Mouse (Mus musculus) CD4-positive, CD25-positive, alpha-beta regulatory T cell, adult 4 months (primary cell): ENCODE measurements around the gene Cyp4v3. TPM values are rescaled to one million over a fixed set of nuclear protein-coding genes. Genes with fewer than 3 reads are reported as not detected.

Source experiments
- polyA plus RNA-seq, 2 experiments: library from polyadenylated mRNA; unstranded; fragments of 100-300 nt; shearing (Covaris generic); gene quantifications; one replicate each; pipeline ENCODE4 v1.2.1; 2017

The Cyp4v3 gene
- polyA plus RNA-seq, 2 experiments from 2014 or later: 15.4 to 17.4 TPM

Other genes starting within 250 kb of the Cyp4v3 start
- gene F11, start 71.2 kb downstream of the Cyp4v3 start, polyA plus RNA-seq: not detected
- gene Klkb1, start 38.4 kb downstream of the Cyp4v3 start, polyA plus RNA-seq: under 1 TPM in 1 of 2 experiments, not detected in 1; 0.43 TPM
- gene Gm45753, start 24.8 kb downstream of the Cyp4v3 start, polyA plus RNA-seq: not detected
- gene Fam149a, start 49.1 kb upstream of the Cyp4v3 start, polyA plus RNA-seq: not detected
- under 1 TPM; 0.79 to 0.93 TPM for gene Tlr3, start 77.9 kb upstream of the Cyp4v3 start, polyA plus RNA-seq
- under 1 TPM; 0.30 to 0.96 TPM for gene Sorbs2, start 174.6 kb upstream of the Cyp4v3 start, polyA plus RNA-seq